Mouse (Mus musculus) embryonic facial prominence, embryonic 13.5 days (tissue): ENCODE data around the gene Mthfd1l. TPM values are rescaled to one million over a fixed set of nuclear protein-coding genes. Genes with fewer than 3 reads are reported as not detected.

Experiments used
- ATAC-seq: fragments of 200-750 bp; cut with Nextera tagmentation; 2 replicates; pipeline ENCODE4 v1.8.0; 2017; ENCODE audit warnings: low read depth; ENCODE audit not compliant: insufficient number of reproducible peaks, insufficient read depth, low FRiP score, low TSS enrichment
- H3K27ac ChIP-seq: fragments of 300-500 bp; sonication (generic); 2 replicates; pipeline ENCODE4 v1.5.1; 2015; ENCODE audit warnings: moderate library complexity, mild to moderate bottlenecking, inconsistent platforms
- H3K27me3 ChIP-seq: fragments of 300-500 bp; sonication (generic); 2 replicates; pipeline ENCODE4 v1.6.1; 2015; ENCODE audit warnings: mild to moderate bottlenecking, inconsistent platforms
- H3K36me3 ChIP-seq: fragments of 300-500 bp; sonication (generic); 2 replicates; pipeline ENCODE4 v1.6.1; 2015; ENCODE audit warnings: mild to moderate bottlenecking, inconsistent platforms
- H3K4me1 ChIP-seq: fragments of 300-500 bp; sonication (generic); 2 replicates; pipeline ENCODE4 v1.6.1; 2015; ENCODE audit warnings: inconsistent platforms
- H3K4me2 ChIP-seq: fragments of 300-500 bp; sonication (generic); 2 replicates; pipeline ENCODE4 v1.6.1; 2015; ENCODE audit warnings: moderate library complexity, mild to moderate bottlenecking, inconsistent platforms
- H3K4me3 ChIP-seq: fragments of 300-500 bp; sonication (generic); 2 replicates; pipeline ENCODE4 v1.5.1; 2015; ENCODE audit warnings: mild to moderate bottlenecking, inconsistent platforms
- H3K9ac ChIP-seq: fragments of 300-500 bp; sonication (generic); 2 replicates; pipeline ENCODE4 v1.6.1; 2015; ENCODE audit warnings: mild to moderate bottlenecking, inconsistent platforms
- H3K9me3 ChIP-seq: fragments of 300-500 bp; sonication (generic); 2 replicates; pipeline ENCODE4 v1.6.1; 2016; ENCODE audit warnings: inconsistent platforms
- WGBS: fragments of 180-500 bp; shearing (Covaris S2); methylation state at CpG from one replicate; pipeline ENCODE4 v1.1.7; 2015; ENCODE audit warnings: mixed read lengths; 5-methylcytosine and 5-hydroxymethylcytosine counted together
- polyA plus RNA-seq: library from polyadenylated mRNA; unstranded; fragments of >200 nt; fragmentation: Nextera tagmentation; extraction: Ambion mirVana; gene quantifications from 2 replicates; pipeline ENCODE4 v1.2.1, GENCODE M21; 2015

Mthfd1l gene
- polyA plus RNA-seq, 1 experiment from 2014 or later = 11.0 TPM

GRCm38 (mm10) chr10:4168222-4168798 is 195.4 kb downstream of the Mthfd1l start:
- Histone ChIP-seq H3K27me3 (no peaks in the 10 kb centered on the region), H3K36me3 (no peaks in the 10 kb centered on the region), H3K9ac (no peak overlapping the region), H3K4me2 (no peak overlapping the region), H3K9me3 (no peaks in the 10 kb centered on the region), H3K4me3 (no peak overlapping the region), H3K4me1 (peaks cover 3% of the 10 kb centered on the region; the same call in 1 of the 2 replicates), H3K27ac (no peak overlapping the region)
- WGBS = 28% methylated on average over 5 of the region's 5 CpGs
- ATAC-seq = no peak

GRCm38 (mm10) chr10:4174229-4174628 is 201.3 kb downstream of the Mthfd1l start:
- Histone ChIP-seq H3K4me2 (no peak overlapping the region), H3K4me1 (0 out of 2 replicates have a peak, but pooled peaks cover 4% of the 10 kb centered on the region), H3K27me3 (no peaks in the 10 kb centered on the region), H3K9me3 (no peaks in the 10 kb centered on the region), H3K4me3 (no peak overlapping the region), H3K36me3 (no peaks in the 10 kb centered on the region), H3K27ac (no peak overlapping the region), H3K9ac (no peak overlapping the region)
- ATAC-seq = no peak
- 63% methylated on average over 5 of the region's 5 CpGs for WGBS

GRCm38 (mm10) chr10:4174717-4175116 is 201.8 kb downstream of the Mthfd1l start:
- H3K4me2 ChIP-seq = no peak overlapping the region
- no peak for ATAC-seq
- no peak overlapping the region for H3K27ac ChIP-seq
- 0 out of 2 replicates have a peak, but pooled peaks cover 4% of the 10 kb centered on the region for H3K4me1 ChIP-seq
- WGBS = 79% methylated on average over 3 of the region's 3 CpGs
- H3K9me3 ChIP-seq = no peaks in the 10 kb centered on the region
- no peaks in the 10 kb centered on the region for H3K27me3 ChIP-seq
- H3K9ac ChIP-seq = no peak overlapping the region
- no peak overlapping the region for H3K4me3 ChIP-seq
- no peaks in the 10 kb centered on the region for H3K36me3 ChIP-seq

GRCm38 (mm10) chr10:4177285-4177684 is 204.4 kb downstream of the Mthfd1l start:
- Histone ChIP-seq H3K9me3 (no peaks in the 10 kb centered on the region), H3K4me3 (no peak overlapping the region), H3K27me3 (no peaks in the 10 kb centered on the region), H3K4me1 (0 out of 2 replicates have a peak, but pooled peaks cover 4% of the 10 kb centered on the region), H3K36me3 (no peaks in the 10 kb centered on the region), H3K9ac (no peak overlapping the region), H3K4me2 (no peak overlapping the region), H3K27ac (no peak overlapping the region)
- 82% methylated on average over 4 of the region's 4 CpGs for WGBS
- no peak for ATAC-seq

GRCm38 (mm10) chr10:4179049-4179790 is 206.3 kb downstream of the Mthfd1l start:
- no peaks in the 10 kb centered on the region for H3K27me3 ChIP-seq
- no peaks in the 10 kb centered on the region for H3K36me3 ChIP-seq
- 85% methylated on average over 7 of the region's 7 CpGs for WGBS
- H3K9ac ChIP-seq = no peak overlapping the region
- no peak for ATAC-seq
- H3K4me2 ChIP-seq = no peak overlapping the region
- H3K9me3 ChIP-seq = no peaks in the 10 kb centered on the region
- H3K4me1 ChIP-seq = 0 out of 2 replicates have a peak, but pooled peaks cover 4% of the 10 kb centered on the region
- H3K27ac ChIP-seq = no peak overlapping the region
- H3K4me3 ChIP-seq = no peak overlapping the region

- no peaks in the 10 kb centered on the region for H3K27me3 ChIP-seq
- H3K4me1 ChIP-seq = no peaks in the 10 kb centered on the region
- WGBS = 53% methylated on average over 1 of the region's 1 CpGs
- H3K27ac ChIP-seq = no peak overlapping the region
- no peak for ATAC-seq
- H3K9ac ChIP-seq = no peak overlapping the region
- H3K9me3 ChIP-seq = no peaks in the 10 kb centered on the region
- H3K4me3 ChIP-seq = no peak overlapping the region
- H3K36me3 ChIP-seq = no peaks in the 10 kb centered on the region
- H3K4me2 ChIP-seq = no peak overlapping the region
Measured at GRCm38 (mm10) chr10:4181953-4182352, 209.0 kb downstream of the Mthfd1l start.

GRCm38 (mm10) chr10:4182406-4182805 is 209.5 kb downstream of the Mthfd1l start:
- no peak for ATAC-seq
- no peak overlapping the region for H3K4me2 ChIP-seq

GRCm38 (mm10) chr10:4188614-4189402 is 215.9 kb downstream of the Mthfd1l start:
- WGBS = 60% methylated on average over 18 of the region's 18 CpGs
- Histone ChIP-seq H3K9ac (no peak overlapping the region), H3K27ac (no peak overlapping the region), H3K4me1 (peaks cover 6% of the 10 kb centered on the region), H3K27me3 (no peaks in the 10 kb centered on the region), H3K36me3 (no peaks in the 10 kb centered on the region), H3K4me2 (0 out of 2 replicates have a peak overlapping the region, but pooled peaks have one; percentile 2), H3K9me3 (no peaks in the 10 kb centered on the region), H3K4me3 (no peak overlapping the region)
- ATAC-seq = no peak

More at GRCm38 (mm10) chr10:4182406-4182805, 209.5 kb downstream of the Mthfd1l start:
- H3K27ac ChIP-seq = no peak overlapping the region
- no peaks in the 10 kb centered on the region for H3K4me1 ChIP-seq
- no peak overlapping the region for H3K9ac ChIP-seq
- no peaks in the 10 kb centered on the region for H3K36me3 ChIP-seq
- H3K27me3 ChIP-seq = no peaks in the 10 kb centered on the region
- WGBS = 69% methylated on average over 2 of the region's 2 CpGs
- H3K4me3 ChIP-seq = no peak overlapping the region
- no peaks in the 10 kb centered on the region for H3K9me3 ChIP-seq

GRCm38 (mm10) chr10:4189422-4189821 is 216.5 kb downstream of the Mthfd1l start:
- Histone ChIP-seq H3K9ac (no peak overlapping the region), H3K27ac (no peak overlapping the region), H3K4me2 (no peak overlapping the region), H3K9me3 (no peaks in the 10 kb centered on the region), H3K4me3 (no peak overlapping the region), H3K4me1 (peaks cover 6% of the 10 kb centered on the region), H3K36me3 (no peaks in the 10 kb centered on the region), H3K27me3 (no peaks in the 10 kb centered on the region)
- WGBS = 53% methylated on average over 6 of the region's 6 CpGs
- ATAC-seq = no peak

- Histone ChIP-seq H3K4me2 (no peak overlapping the region), H3K9me3 (no peaks in the 10 kb centered on the region), H3K27ac (no peak overlapping the region), H3K4me1 (no peaks in the 10 kb centered on the region), H3K27me3 (no peaks in the 10 kb centered on the region), H3K36me3 (no peaks in the 10 kb centered on the region), H3K4me3 (no peak overlapping the region), H3K9ac (no peak overlapping the region)
- 78% methylated on average over 6 of the region's 6 CpGs for WGBS
- ATAC-seq = no peak
Measured at GRCm38 (mm10) chr10:4198978-4199377, 226.1 kb downstream of the Mthfd1l start.

- 86% methylated on average over 6 of the region's 6 CpGs for WGBS
- no peaks in the 10 kb centered on the region for H3K27me3 ChIP-seq
Measured at GRCm38 (mm10) chr10:4199926-4200325, 227.0 kb downstream of the Mthfd1l start.

More at GRCm38 (mm10) chr10:4199926-4200325, 227.0 kb downstream of the Mthfd1l start:
- H3K36me3 ChIP-seq = no peaks in the 10 kb centered on the region
- no peak overlapping the region for H3K27ac ChIP-seq
- H3K9ac ChIP-seq = no peak overlapping the region
- no peaks in the 10 kb centered on the region for H3K9me3 ChIP-seq
- H3K4me3 ChIP-seq = no peak overlapping the region
- no peak overlapping the region for H3K4me2 ChIP-seq
- no peaks in the 10 kb centered on the region for H3K4me1 ChIP-seq
- ATAC-seq = no peak
